Mouse (Mus musculus) central nervous system, embryonic 18 days (tissue): ENCODE results near the gene Klk5. TPM values are rescaled to one million over a fixed set of nuclear protein-coding genes. Genes with fewer than 3 reads are reported as not detected.

Source experiments
- polyA plus RNA-seq: library from polyadenylated mRNA; depleted of rRNA; stranded (reverse); fragments of >200 nt; gene quantifications from 2 replicates; pipeline ENCODE4 v1.2.3, GENCODE M21; 2012; rRNA removed

The Klk5 gene
- polyA plus RNA-seq, result not detected in 2 replicates

DNA sequence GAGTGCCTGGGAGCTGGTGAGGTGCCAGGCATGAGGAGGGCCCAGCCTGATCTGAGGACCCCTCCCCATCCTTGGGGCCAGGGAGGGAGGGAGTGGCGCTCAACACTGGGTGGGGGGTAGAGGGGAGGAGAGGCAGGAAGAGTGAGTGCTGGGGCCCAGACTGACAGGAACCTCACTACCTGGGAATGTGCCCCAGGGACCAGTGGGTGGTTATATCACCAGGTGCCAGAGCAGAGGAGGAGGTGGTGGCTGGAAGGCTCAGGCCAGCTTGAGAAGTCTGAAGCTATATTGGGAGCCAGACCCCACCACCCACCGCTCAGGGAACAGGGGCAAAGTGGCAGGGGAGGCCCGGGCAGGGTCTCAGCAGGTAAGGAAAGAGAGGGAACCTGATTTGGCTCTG lies at the start of gene Klk5:
Klk5 (plus strand) TSS at position 271 of the 400 bp plus-strand sequence.

GRCm38 (mm10) chr7:43797333-43797769 lies 44.4 kb upstream of the Klk5 start, which contains the start of gene Klk8:
TSS of gene Klk8 (plus strand) at chr7:43797577.

GRCm38 (mm10) chr7:43810994-43811393 lies 30.8 kb upstream of the Klk5 start, which contains the start of gene Klk7:
TSS of gene Klk7 (plus strand) at chr7:43811294.

DNA sequence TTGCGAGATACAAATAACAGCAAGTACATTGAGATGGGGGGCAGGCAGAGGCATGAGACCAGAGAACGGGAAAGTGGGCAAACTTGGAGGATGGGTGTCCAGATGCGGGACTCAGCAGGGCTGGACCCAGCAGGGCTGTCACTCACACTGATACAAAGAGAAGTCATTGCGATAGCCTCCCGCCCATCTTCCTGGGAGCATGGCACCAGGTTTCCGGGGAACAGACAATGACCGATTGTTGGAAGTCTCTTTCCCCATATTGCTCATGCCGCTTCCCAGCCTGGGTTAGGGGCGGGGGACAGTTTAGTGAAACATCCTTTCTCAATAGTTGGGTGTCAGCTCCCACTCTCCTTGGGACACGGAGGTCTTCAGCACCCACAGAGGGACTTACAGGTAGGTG lies 17.6 kb upstream of the Klk5 start, which contains the start of gene Klk6:
Klk6 (plus strand) TSS at position 301 of the 400 bp plus-strand sequence.

GRCm38 (mm10) chr7:43880912-43881311 lies 39.1 kb downstream of the Klk5 start, which contains the start of gene Klk4:
TSS of gene Klk4 (plus strand) at chr7:43881160.

Other genes with a start within 250 kb of the Klk5 start
- gene Zfp819, start 234.8 kb upstream of the Klk5 start, polyA plus RNA-seq, result 0.27 and 0.33 TPM in 2 replicates
- 0.03 and 0.08 TPM in 2 replicates for gene Ceacam18, start 207.3 kb upstream of the Klk5 start, polyA plus RNA-seq
- 0.16 and 0.19 TPM in 2 replicates for gene Siglece, start 181.8 kb upstream of the Klk5 start, polyA plus RNA-seq
- 26.2 and 27.5 TPM in 2 replicates for gene Ctu1, start 170.0 kb upstream of the Klk5 start, polyA plus RNA-seq
- 0.08 TPM in 1 of 2 replicates, not detected in the other for gene Klk14, start 151.6 kb upstream of the Klk5 start, polyA plus RNA-seq
- 0.07 and 0.16 TPM in 2 replicates for gene Klk13, start 129.4 kb upstream of the Klk5 start, polyA plus RNA-seq
- gene Klk12, start 73.1 kb upstream of the Klk5 start, polyA plus RNA-seq, result not detected in 2 replicates
- 0.73 TPM in 1 of 2 replicates, not detected in the other for gene Klk11, start 67.4 kb upstream of the Klk5 start, polyA plus RNA-seq
- 0.07 and 0.28 TPM in 2 replicates for gene Klk10, start 60.9 kb upstream of the Klk5 start, polyA plus RNA-seq
- gene Klk9, start 50.1 kb upstream of the Klk5 start, polyA plus RNA-seq, result not detected in 2 replicates
- 10.5 and 12.3 TPM in 2 replicates for gene Klk8, start 44.4 kb upstream of the Klk5 start, polyA plus RNA-seq
- gene Klk7, start 30.7 kb upstream of the Klk5 start, polyA plus RNA-seq, result 0.21 and 0.25 TPM in 2 replicates
- gene Klk6, start 17.5 kb upstream of the Klk5 start, polyA plus RNA-seq, result not detected in 2 replicates
- 0.18 and 0.59 TPM in 2 replicates for gene Klk4, start 39.2 kb downstream of the Klk5 start, polyA plus RNA-seq
- not detected in 2 replicates for gene Klk15, start 91.8 kb downstream of the Klk5 start, polyA plus RNA-seq
- gene Klk1b8, start 108.7 kb downstream of the Klk5 start, polyA plus RNA-seq, result not detected in 2 replicates
- not detected in 2 replicates for gene Klk1b1, start 124.8 kb downstream of the Klk5 start, polyA plus RNA-seq
- not detected in 2 replicates for gene Klk1b9, start 134.1 kb downstream of the Klk5 start, polyA plus RNA-seq
- gene Klk1b11, start 153.9 kb downstream of the Klk5 start, polyA plus RNA-seq, result not detected in 2 replicates
- 0.08 TPM in 1 of 2 replicates, not detected in the other for gene Klk1b26, start 170.2 kb downstream of the Klk5 start, polyA plus RNA-seq
- 0.07 TPM in 1 of 2 replicates, not detected in the other for gene Klk1b27, start 210.3 kb downstream of the Klk5 start, polyA plus RNA-seq